Mouse (Mus musculus): Measurements from ENCODE around the gene Wfdc6a.

DNA sequence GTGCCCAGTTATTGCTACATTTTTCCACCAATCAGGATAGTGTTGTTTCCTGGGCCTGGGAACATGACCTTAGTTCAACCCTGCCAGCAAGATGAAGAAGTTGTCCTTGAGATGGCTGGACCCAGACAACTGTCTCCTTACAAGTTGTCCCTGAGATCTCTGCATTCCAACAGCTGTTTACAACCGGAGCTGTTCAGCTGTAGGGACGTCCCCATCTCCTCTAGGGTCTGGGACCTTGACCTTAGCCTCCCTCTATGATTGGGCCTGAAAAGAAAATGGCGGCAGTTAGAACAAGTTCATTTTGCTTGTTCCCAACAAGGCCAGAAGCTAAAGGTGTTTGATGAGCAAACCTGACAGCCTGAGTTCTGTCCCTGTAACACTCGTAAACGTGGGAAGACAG is 33.8 kb upstream of the Wfdc6a start:
- TF ChIP-seq CTCF (IDR thresholded peaks at IDR 0.05; ENCODE audit: control insufficient read depth, insufficient read depth, insufficient replicate concordance, low read depth, low read length) = no peak
- no peak for TF ChIP-seq POLR2A (IDR thresholded peaks at IDR 0.05; ENCODE audit: control insufficient read depth, low read depth, low read length)

Data from testis, adult 2 months (tissue).